Mouse (Mus musculus): ENCODE data around the gene Boll. TPM values are rescaled to one million over a fixed set of nuclear protein-coding genes. Genes with fewer than 3 reads are reported as not detected.
A peak's percentile ranks its signal among the peaks of the same experiment; 100 is the strongest.

Boll gene
- polyA plus RNA-seq (2012; ENCODE audit: insufficient read depth, low replicate concordance) = not detected in 2 replicates

DNA sequence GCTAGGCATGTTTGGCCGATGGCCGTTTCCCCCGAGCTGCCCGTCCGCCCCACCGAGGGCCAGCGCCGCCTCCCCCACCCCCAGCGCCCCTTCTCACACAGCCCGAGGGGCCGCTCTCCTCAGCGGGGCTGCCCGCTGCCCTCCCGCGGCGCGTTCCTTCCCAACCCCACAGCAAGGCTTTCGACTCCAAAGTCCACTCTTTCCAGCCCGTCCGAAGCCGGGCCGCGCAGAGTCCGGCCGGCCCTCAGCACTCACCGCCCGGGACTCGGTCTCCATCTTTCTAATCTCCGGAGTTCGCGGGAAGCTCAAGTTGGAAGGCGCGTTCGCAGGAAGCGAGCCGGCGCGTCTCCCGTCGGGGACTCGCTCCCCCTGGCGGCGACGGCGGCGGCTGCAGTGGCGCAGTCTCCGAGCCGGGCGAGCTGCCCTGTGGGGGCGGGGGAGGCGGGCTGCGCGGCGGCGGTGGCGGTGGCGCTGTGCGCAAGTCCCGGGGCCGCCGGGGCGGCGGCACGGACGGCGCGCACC is at the start of gene Boll:
Boll (minus strand) TSS at position 426 of the 522 bp plus-strand sequence.
- Histone ChIP-seq H3K4me3 (replicated peaks) (peak within 1 kb of the TSS; percentile 93), H3K4me1 (peaks cover 9% of the 10 kb centered on the region), H3K27me3 (replicated peaks) (peaks cover 30% of the 10 kb centered on the region), H3K9me3 (peaks cover 18% of the 10 kb centered on the region), H3K36me3 (replicated peaks; ENCODE audit: low read length) (no peaks in the 10 kb centered on the region)
- TF ChIP-seq FLI1 (IDR thresholded peaks at IDR 0.05; ENCODE audit: low read length) (no peak), GATA1 (IDR thresholded peaks at IDR 0.05; ENCODE audit: borderline replicate concordance, low read length) (no peak)

DNA sequence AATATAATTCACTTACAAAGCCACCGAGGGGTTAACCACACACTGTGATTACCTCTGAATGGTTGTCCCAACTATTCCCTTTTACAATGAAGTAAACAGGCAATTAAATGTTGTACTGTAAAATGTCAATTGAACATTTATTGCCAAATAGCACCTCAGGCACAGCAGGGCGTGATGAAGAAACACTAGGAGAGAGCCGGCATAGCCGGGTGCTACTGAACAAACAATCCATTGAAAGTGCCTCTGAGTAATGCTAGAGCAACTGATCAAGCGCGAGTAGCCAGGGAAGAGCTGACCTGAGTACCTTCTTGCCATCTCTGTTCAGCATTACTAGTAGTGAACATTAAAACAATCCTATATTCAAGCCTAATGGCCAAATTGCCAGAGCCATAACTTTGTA is 49.3 kb upstream of the Boll start:
- peaks cover 11% of the 10 kb centered on the region for H3K27me3 ChIP-seq (replicated peaks)
- no peaks in the 10 kb centered on the region for H3K4me1 ChIP-seq
- TF ChIP-seq GATA1 (IDR thresholded peaks at IDR 0.05; ENCODE audit: borderline replicate concordance, low read length) (no peak), FLI1 (IDR thresholded peaks at IDR 0.05; ENCODE audit: low read length) (no peak)
- 0 out of 2 replicates have a peak, but pooled peaks cover 3% of the 10 kb centered on the region for H3K9me3 ChIP-seq
- no peak overlapping the region for H3K4me3 ChIP-seq (replicated peaks)
- no peaks in the 10 kb centered on the region for H3K36me3 ChIP-seq (replicated peaks; ENCODE audit: low read length)

DNA sequence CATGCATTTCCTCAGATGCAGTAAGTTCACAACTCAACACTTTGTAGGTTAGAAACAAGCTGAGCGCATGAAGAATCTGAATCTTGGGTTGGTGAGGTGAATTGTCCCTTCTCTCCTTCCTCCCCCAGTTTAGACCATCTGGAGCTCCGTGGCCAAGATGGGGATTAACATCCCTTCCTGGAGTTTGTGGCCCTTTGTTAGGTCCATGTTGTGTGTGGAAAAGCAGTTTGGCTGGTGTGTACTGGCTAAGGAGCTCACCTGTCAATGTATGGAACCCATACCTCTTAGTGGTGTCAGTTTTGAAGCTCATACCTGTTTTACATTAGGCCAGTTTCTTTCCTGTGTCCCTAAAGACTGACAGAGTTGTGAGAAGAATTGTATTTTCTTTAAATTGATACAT is 47.8 kb upstream of the Boll start:
- Histone ChIP-seq H3K36me3 (replicated peaks; ENCODE audit: low read length) (no peaks in the 10 kb centered on the region), H3K9me3 (0 out of 2 replicates have a peak, but pooled peaks cover 3% of the 10 kb centered on the region), H3K4me1 (peaks cover 8% of the 10 kb centered on the region), H3K4me3 (replicated peaks) (no peak overlapping the region), H3K27me3 (replicated peaks) (peaks cover 26% of the 10 kb centered on the region)
- TF ChIP-seq GATA1 (IDR thresholded peaks at IDR 0.05; ENCODE audit: borderline replicate concordance, low read length) (no peak), FLI1 (IDR thresholded peaks at IDR 0.05; ENCODE audit: low read length) (no peak)

DNA sequence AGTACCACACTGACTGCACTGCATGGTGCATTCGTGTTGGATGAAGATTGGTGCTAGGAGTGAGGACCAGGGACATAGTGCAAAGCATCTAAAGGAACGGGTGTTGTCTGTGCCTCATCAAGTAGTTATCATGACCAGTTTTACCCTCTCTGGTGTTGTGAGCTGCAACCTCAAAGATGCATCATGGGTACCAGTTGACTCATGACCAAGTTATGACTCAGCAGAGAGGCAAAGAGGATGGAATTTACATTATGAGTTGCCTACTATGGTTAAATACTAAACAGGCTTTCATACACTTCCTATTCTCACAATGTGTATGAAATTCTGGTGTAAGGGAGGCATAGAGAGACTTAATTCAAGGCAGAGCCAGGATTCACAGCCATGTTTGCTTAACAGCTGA is 47.4 kb upstream of the Boll start:
- TF ChIP-seq FLI1 (IDR thresholded peaks at IDR 0.05; ENCODE audit: low read length) = no peak
- TF ChIP-seq GATA1 (IDR thresholded peaks at IDR 0.05; ENCODE audit: borderline replicate concordance, low read length) = no peak
- Histone ChIP-seq H3K36me3 (replicated peaks; ENCODE audit: low read length) (no peaks in the 10 kb centered on the region), H3K4me1 (peaks cover 12% of the 10 kb centered on the region)

DNA sequence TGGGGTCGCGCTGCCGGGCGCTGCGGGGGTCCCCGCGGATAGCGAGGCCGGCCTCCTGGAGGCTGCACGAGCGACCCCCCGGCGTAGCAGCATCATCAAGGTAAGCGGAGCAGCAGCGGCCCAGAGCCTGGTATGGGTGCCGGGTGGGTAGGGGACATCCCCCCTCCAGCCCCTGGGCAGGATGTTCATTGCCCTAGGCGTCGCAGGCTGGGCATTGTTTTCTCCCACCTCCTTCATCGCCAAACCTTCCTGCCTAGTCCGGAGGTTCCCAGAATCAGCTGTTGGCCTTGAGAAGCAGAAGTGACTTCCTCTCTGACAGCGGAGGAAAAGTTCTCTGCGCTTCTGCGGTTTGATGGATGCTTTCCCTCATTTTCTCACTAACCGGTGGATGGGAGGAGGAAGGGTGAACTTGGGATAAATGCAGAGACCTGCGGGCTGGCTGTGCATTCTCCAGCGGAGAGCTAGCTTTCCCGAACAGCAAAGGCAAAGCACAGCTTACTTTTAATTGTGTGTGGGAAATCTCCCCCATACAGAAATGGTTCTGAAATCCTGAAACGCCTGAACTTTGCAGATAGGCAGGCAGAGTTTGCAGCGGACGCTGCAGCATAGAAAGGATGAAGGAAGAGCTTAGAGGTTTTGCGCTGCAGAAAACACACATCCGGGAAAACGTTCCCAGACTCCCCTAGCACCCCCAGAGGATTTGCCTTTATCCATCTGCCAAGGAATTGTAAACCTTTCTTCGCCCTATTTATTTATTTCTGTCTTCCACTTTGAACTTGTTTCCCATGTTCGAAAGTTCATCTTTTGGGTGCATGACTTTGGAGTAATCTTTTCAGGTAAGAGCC is 43.5 kb upstream of the Boll start:
- Histone ChIP-seq H3K36me3 (replicated peaks; ENCODE audit: low read length) (no peaks in the 10 kb centered on the region), H3K9me3 (0 out of 2 replicates have a peak, but pooled peaks cover 3% of the 10 kb centered on the region), H3K4me1 (peaks cover 20% of the 10 kb centered on the region), H3K4me3 (replicated peaks) (peak overlapping the region; percentile 90), H3K27me3 (replicated peaks) (peaks cover 43% of the 10 kb centered on the region)
- TF ChIP-seq GATA1 (IDR thresholded peaks at IDR 0.05; ENCODE audit: borderline replicate concordance, low read length) (no peak), FLI1 (IDR thresholded peaks at IDR 0.05; ENCODE audit: low read length) (no peak)

More for the DNA sequence above, 47.4 kb upstream of the Boll start:
- Histone ChIP-seq H3K4me3 (replicated peaks) (no peak overlapping the region), H3K27me3 (replicated peaks) (peaks cover 30% of the 10 kb centered on the region), H3K9me3 (0 out of 2 replicates have a peak, but pooled peaks cover 3% of the 10 kb centered on the region)

DNA sequence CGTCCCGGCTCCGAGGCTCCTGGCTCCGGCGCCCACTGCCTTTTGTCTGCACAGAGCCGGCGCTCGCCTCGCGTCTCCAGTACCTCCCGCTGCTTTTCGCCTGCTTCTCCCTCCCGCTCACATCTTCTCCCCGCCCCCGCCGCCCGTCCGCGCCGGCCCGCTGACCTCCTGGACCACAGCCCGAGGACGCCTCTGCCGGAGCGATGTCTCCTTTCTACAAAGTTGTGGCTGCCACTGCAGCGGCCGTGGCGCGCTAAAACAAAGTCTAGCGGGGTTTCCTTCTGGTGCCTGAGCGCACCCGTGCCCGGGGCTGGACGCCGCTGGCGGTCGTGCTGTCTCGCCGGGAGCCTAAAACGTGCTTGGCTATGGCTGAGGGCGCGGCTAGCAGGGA is 42.7 kb upstream of the Boll start:
- Histone ChIP-seq H3K36me3 (replicated peaks; ENCODE audit: low read length) (no peaks in the 10 kb centered on the region), H3K27me3 (replicated peaks) (peaks cover 43% of the 10 kb centered on the region), H3K4me3 (replicated peaks) (peak overlapping the region; percentile 90), H3K9me3 (0 out of 2 replicates have a peak, but pooled peaks cover 3% of the 10 kb centered on the region), H3K4me1 (peaks cover 20% of the 10 kb centered on the region)
- TF ChIP-seq FLI1 (IDR thresholded peaks at IDR 0.05; ENCODE audit: low read length) (no peak), GATA1 (IDR thresholded peaks at IDR 0.05; ENCODE audit: borderline replicate concordance, low read length) (no peak)

DNA sequence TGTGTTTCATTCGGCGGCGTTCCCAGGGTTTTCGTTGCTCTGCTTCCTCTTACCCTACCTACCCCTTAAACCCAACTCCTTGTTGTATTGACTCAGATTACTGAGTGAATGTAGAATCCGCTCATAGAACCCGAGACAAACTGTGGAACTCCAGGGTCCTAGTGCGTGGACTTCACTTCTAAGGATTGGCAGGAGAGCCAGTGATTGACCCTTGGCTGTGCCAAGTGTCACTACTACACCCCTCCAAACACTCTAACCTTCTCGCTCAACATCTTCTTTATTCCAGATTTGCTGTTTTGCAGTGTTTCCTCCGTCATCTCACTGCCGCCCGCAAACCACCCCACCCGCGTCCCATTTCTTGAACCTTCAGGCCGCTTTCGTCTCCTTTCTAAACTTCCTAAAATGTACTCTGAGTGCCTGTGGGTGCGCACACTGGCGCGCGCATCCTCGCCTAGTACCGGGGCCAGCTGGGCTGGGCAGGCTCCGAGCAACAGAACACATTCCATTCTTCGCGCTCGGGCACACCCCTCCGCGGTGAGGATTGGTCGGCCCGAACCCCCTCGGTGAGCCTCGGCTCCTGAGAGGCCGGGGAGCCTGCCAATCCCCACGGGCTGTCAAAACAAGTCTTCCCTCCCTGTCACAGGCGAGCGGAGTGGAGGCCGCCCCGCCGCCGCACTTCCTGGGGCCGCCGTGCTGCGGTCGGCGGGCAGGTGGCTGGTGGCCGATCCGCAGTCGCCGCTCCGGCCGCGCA is 42.2 kb upstream of the Boll start, which contains the start of gene Plcl1:
Plcl1 (plus strand) TSS at position 650 of the 751 bp plus-strand sequence.
- Histone ChIP-seq H3K4me1 (peaks cover 20% of the 10 kb centered on the region), H3K36me3 (replicated peaks; ENCODE audit: low read length) (no peaks in the 10 kb centered on the region), H3K27me3 (replicated peaks) (peaks cover 43% of the 10 kb centered on the region), H3K9me3 (0 out of 2 replicates have a peak, but pooled peaks cover 3% of the 10 kb centered on the region), H3K4me3 (replicated peaks) (peak within 1 kb of the TSS; percentile 90)
- TF ChIP-seq GATA1 (IDR thresholded peaks at IDR 0.05; ENCODE audit: borderline replicate concordance, low read length) (no peak), FLI1 (IDR thresholded peaks at IDR 0.05; ENCODE audit: low read length) (no peak)

DNA sequence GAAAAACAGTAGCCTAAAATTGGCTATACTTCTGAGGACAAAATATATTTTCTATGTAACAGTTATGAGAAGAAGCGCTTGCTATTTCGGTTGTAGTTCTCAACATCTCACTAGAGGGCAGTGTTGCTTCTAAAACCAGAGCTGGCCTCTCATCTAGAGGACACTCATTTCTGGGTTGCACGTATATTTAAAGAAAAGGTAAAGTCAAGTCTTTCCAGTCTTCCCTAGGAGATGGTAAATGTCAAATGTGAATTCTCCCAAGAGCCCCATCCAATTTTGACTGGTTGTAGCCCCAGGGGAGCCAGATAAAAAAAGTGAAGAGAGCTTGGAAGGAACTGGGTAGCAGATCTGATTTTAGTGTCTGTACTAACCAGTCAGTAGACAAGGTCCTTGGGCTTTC is 41.2 kb upstream of the Boll start:
- Histone ChIP-seq H3K27me3 (replicated peaks) (peaks cover 43% of the 10 kb centered on the region), H3K4me1 (peaks cover 20% of the 10 kb centered on the region), H3K4me3 (replicated peaks) (no peak overlapping the region), H3K36me3 (replicated peaks; ENCODE audit: low read length) (no peaks in the 10 kb centered on the region), H3K9me3 (0 out of 2 replicates have a peak, but pooled peaks cover 3% of the 10 kb centered on the region)
- TF ChIP-seq GATA1 (IDR thresholded peaks at IDR 0.05; ENCODE audit: borderline replicate concordance, low read length) (no peak), FLI1 (IDR thresholded peaks at IDR 0.05; ENCODE audit: low read length) (no peak)

DNA sequence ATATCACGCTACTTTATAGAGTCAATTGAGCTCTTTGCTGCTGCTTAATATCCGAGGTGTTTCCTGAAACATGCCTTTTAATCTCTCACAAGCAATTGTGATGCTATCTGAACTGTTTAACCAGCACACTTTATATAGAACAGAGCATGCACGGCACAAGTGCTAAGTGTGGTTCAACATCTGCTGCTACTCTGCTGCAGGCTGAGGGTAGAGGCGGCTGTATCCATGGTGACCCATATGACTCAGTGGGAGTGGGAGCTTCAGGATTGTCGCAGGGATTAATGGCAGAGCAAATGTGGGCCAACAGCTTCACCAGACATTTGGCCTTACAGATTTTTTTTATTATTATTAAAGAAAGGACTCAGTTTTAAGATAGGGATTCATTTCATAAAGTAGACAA is 36.6 kb upstream of the Boll start:
- no peaks in the 10 kb centered on the region for H3K36me3 ChIP-seq (replicated peaks; ENCODE audit: low read length)
- peaks cover under 1% of the 10 kb centered on the region for H3K4me1 ChIP-seq
- H3K9me3 ChIP-seq = no peaks in the 10 kb centered on the region
- peaks cover 6% of the 10 kb centered on the region for H3K27me3 ChIP-seq (replicated peaks)
- no peak overlapping the region for H3K4me3 ChIP-seq (replicated peaks)
- TF ChIP-seq FLI1 (IDR thresholded peaks at IDR 0.05; ENCODE audit: low read length) = no peak
- no peak for TF ChIP-seq GATA1 (IDR thresholded peaks at IDR 0.05; ENCODE audit: borderline replicate concordance, low read length)
